8 mouse cellular contexts compared by ENCODE assay signal in genomic region chr5:125188812-125189598, GRCm38 (mm10). TPM values are rescaled to one million over a fixed set of nuclear protein-coding genes. Genes with fewer than 3 reads are reported as not detected.
DNase-seq lines count a peak whose midpoint lies in the region; ATAC-seq and TF ChIP-seq lines count a peak whose summit lies in the region.

No protein-coding gene starts in this region.

- H3K27ac ChIP-seq in hindbrain, embryonic 10.5 days, result no peak overlapping the region
- H3K27ac ChIP-seq in hindbrain, embryonic 13.5 days, result no peak overlapping the region
- H3K27ac ChIP-seq in liver, postnatal 0 days (ENCODE audit: low read depth), result no peak overlapping the region
- H3K27ac ChIP-seq in forebrain, embryonic 16.5 days (ENCODE audit: low read length), result no peak overlapping the region; the same call in 1 of the 2 replicates

- peaks cover 36% of the 10 kb centered on the region for H3K27me3 ChIP-seq in hindbrain, embryonic 10.5 days (ENCODE audit: insufficient read depth, poor library complexity, severe bottlenecking)
- peaks cover 20% of the 10 kb centered on the region for H3K27me3 ChIP-seq in hindbrain, embryonic 13.5 days
- no peaks in the 10 kb centered on the region for H3K27me3 ChIP-seq in liver, postnatal 0 days (ENCODE audit: insufficient read depth, low read length)
- no peaks in the 10 kb centered on the region for H3K27me3 ChIP-seq in forebrain, embryonic 16.5 days (replicated peaks; ENCODE audit: control insufficient read depth, insufficient read depth, low read length)

- TF ChIP-seq EP300 in liver, postnatal 0 days (IDR thresholded peaks at IDR 0.05; ENCODE audit: low read depth), result no peak

- no peak for ATAC-seq in hindbrain, embryonic 13.5 days (ENCODE audit: low FRiP score)
- ATAC-seq in liver, postnatal 0 days, result peak; percentile 10; the same call in 1 of the 2 replicates
- ATAC-seq in inflammation-experienced regulatory T-cells, adult 6 months, result no peak
- ATAC-seq in forebrain, embryonic 16.5 days, result no peak

- DNase-seq in hindbrain, embryonic 10.5 days (ENCODE audit: low spot score), result no peak
- DNase-seq in 3134 (ENCODE audit: extremely low read depth, insufficient read length, low spot score) (peak; percentile 84), NIH3T3 (ENCODE audit: low read depth) (peak; percentile 88)
- DNase-seq in liver, postnatal 0 days, result no peak
- DNase-seq in kidney, postnatal 14 days, result no peak

- H3K4me3 ChIP-seq in hindbrain, embryonic 10.5 days, result peak overlapping the region; percentile 16; the same call in 1 of the 2 replicates
- H3K4me3 ChIP-seq in hindbrain, embryonic 13.5 days, result no peak overlapping the region
- H3K4me3 ChIP-seq in liver, postnatal 0 days (ENCODE audit: low read depth, low read length), result no peak overlapping the region
- H3K4me3 ChIP-seq in forebrain, embryonic 16.5 days (replicated peaks; ENCODE audit: low read length), result no peak overlapping the region

- TF ChIP-seq CTCF in liver, postnatal 0 days (IDR thresholded peaks at IDR 0.05; ENCODE audit: low read depth), result no peak

- H3K4me2 ChIP-seq in hindbrain, embryonic 13.5 days, result no peak overlapping the region
- no peak overlapping the region; the same call in 1 of the 2 replicates for H3K4me2 ChIP-seq in liver, postnatal 0 days (ENCODE audit: low read depth, low read length)
- H3K4me2 ChIP-seq in forebrain, embryonic 16.5 days (ENCODE audit: low read length), result no peak overlapping the region

- 31% methylated on average over 12 of the region's 12 CpGs for WGBS in hindbrain, embryonic 10.5 days
- 38% methylated on average over 12 of the region's 12 CpGs for WGBS in hindbrain, embryonic 13.5 days
- 29% methylated on average over 12 of the region's 12 CpGs for WGBS in liver, postnatal 0 days (ENCODE audit: insufficient replicate concordance)
- 25% methylated on average over 12 of the region's 12 CpGs for WGBS in forebrain, embryonic 16.5 days

- peaks cover 4% of the 10 kb centered on the region; the same call in 1 of the 2 replicates for H3K9me3 ChIP-seq in hindbrain, embryonic 10.5 days
- H3K9me3 ChIP-seq in hindbrain, embryonic 13.5 days, result no peaks in the 10 kb centered on the region
- no peaks in the 10 kb centered on the region for H3K9me3 ChIP-seq in liver, postnatal 0 days (ENCODE audit: low read length)
- no peaks in the 10 kb centered on the region for H3K9me3 ChIP-seq in forebrain, embryonic 16.5 days (ENCODE audit: control insufficient read depth, low read length)

- H3K9ac ChIP-seq in hindbrain, embryonic 13.5 days, result no peak overlapping the region
- no peak overlapping the region for H3K9ac ChIP-seq in liver, postnatal 0 days (replicated peaks)
- H3K9ac ChIP-seq in forebrain, embryonic 16.5 days (replicated peaks; ENCODE audit: low read depth, low read length), result no peak overlapping the region

- H3K4me1 ChIP-seq in hindbrain, embryonic 10.5 days (replicated peaks), result peaks cover 42% of the 10 kb centered on the region
- peaks cover 23% of the 10 kb centered on the region for H3K4me1 ChIP-seq in hindbrain, embryonic 13.5 days (replicated peaks)
- H3K4me1 ChIP-seq in liver, postnatal 0 days (ENCODE audit: insufficient read depth), result no peaks in the 10 kb centered on the region; the same call in 1 of the 2 replicates
- H3K4me1 ChIP-seq in forebrain, embryonic 16.5 days (replicated peaks; ENCODE audit: control insufficient read depth, insufficient read depth, low read length), result peaks cover 14% of the 10 kb centered on the region

- H3K36me3 ChIP-seq in hindbrain, embryonic 10.5 days, result no peaks in the 10 kb centered on the region
- no peaks in the 10 kb centered on the region for H3K36me3 ChIP-seq in hindbrain, embryonic 13.5 days
- no peaks in the 10 kb centered on the region for H3K36me3 ChIP-seq in liver, postnatal 0 days (replicated peaks; ENCODE audit: insufficient read depth, low read length)
- no peaks in the 10 kb centered on the region for H3K36me3 ChIP-seq in forebrain, embryonic 16.5 days (ENCODE audit: control insufficient read depth, insufficient read depth)

RNA-seq across cellular contexts. Expression of gene Ncor2, which starts 10.0 kb away (rescaled TPM):
- polyA plus RNA-seq in hindbrain, embryonic 10.5 days (2016; fragmentation: Nextera tagmentation; extraction: Ambion mirVana), result 18.1 and 19.7 TPM in 2 replicates
- 24.8 and 25.1 TPM in 2 replicates for polyA plus RNA-seq in hindbrain, embryonic 13.5 days (2015; fragmentation: Nextera tagmentation; extraction: Ambion mirVana)
- 3.1 and 3.4 TPM in 2 replicates for polyA plus RNA-seq in liver, postnatal 0 days (2015; fragmentation: Nextera tagmentation; extraction: Ambion mirVana)
- polyA plus RNA-seq in inflammation-experienced regulatory T-cells, adult 6 months (2017; shearing (Covaris generic)), result 1 to 10 TPM; 3.9 to 6.7 (median 4.7) TPM
- polyA plus RNA-seq in forebrain, embryonic 16.5 days (2015; fragmentation: Nextera tagmentation; extraction: Ambion mirVana), result 26.5 and 27.1 TPM in 2 replicates

Comparison
In these comparisons a context has a peak if more than half of its experiments do, and no peak if none do; other contexts are left out.
1. DNase-seq: peak in 3134 (single experiment) and NIH3T3 (single experiment); none in hindbrain, embryonic 10.5 days (single experiment), liver, postnatal 0 days (single experiment) and kidney, postnatal 14 days (single experiment).